Mouse (Mus musculus): ENCODE data around the gene Aatk. TPM values are rescaled to one million over a fixed set of nuclear protein-coding genes. Genes with fewer than 3 reads are reported as not detected.

Gene Aatk
- total and polyA plus RNA-seq, 3 experiments, result 0.38 TPM; not detected in 2

GRCm38 (mm10) chr11:119990658-119991337 is 56.2 kb downstream of the Aatk start:
- Histone ChIP-seq H3K27me3 (ENCODE audit: insufficient read depth, low read length) (peaks cover 39% of the 10 kb centered on the region), H3K4me3 (ENCODE audit: low read depth, low read length) (no peak overlapping the region), H3K9me3 (replicated peaks) (no peaks in the 10 kb centered on the region), H3K4me1 (ENCODE audit: insufficient read depth, low read depth, low read length) (peaks cover 6% of the 10 kb centered on the region), H3K36me3 (replicated peaks) (no peaks in the 10 kb centered on the region)
- no peak for DNase-seq (ENCODE audit: low spot score)
- ATAC-seq (ENCODE audit: extremely low read depth, insufficient number of reproducible peaks, low FRiP score, poor library complexity, severe bottlenecking), result no peak
- TF ChIP-seq GATA1 (IDR thresholded peaks at IDR 0.05; ENCODE audit: borderline replicate concordance, low read length) (no peak), POLR2AphosphoS5 (IDR thresholded peaks at IDR 0.05; ENCODE audit: insufficient replicate concordance, low read depth, low read length) (no peak), CTCF (IDR thresholded peaks at IDR 0.05; ENCODE audit: low read depth, low read length) (no peak), GATA2 (IDR thresholded peaks at IDR 0.05; ENCODE audit: borderline replicate concordance, low read depth, low read length) (no peak), TAL1 (conservative IDR thresholded peaks at IDR 0.05; ENCODE audit: low read depth, low read length) (no peak)

GRCm38 (mm10) chr11:119989115-119989564 is 57.8 kb downstream of the Aatk start:
- Histone ChIP-seq H3K9me3 (replicated peaks) (no peaks in the 10 kb centered on the region), H3K4me3 (ENCODE audit: low read depth, low read length) (no peak overlapping the region), H3K4me1 (ENCODE audit: insufficient read depth, low read depth, low read length) (peaks cover 6% of the 10 kb centered on the region), H3K27me3 (ENCODE audit: insufficient read depth, low read length) (peaks cover 41% of the 10 kb centered on the region), H3K36me3 (replicated peaks) (no peaks in the 10 kb centered on the region)
- TF ChIP-seq GATA1 (IDR thresholded peaks at IDR 0.05; ENCODE audit: borderline replicate concordance, low read length) (no peak), CTCF (IDR thresholded peaks at IDR 0.05; ENCODE audit: low read depth, low read length) (no peak), POLR2AphosphoS5 (IDR thresholded peaks at IDR 0.05; ENCODE audit: insufficient replicate concordance, low read depth, low read length) (no peak), GATA2 (IDR thresholded peaks at IDR 0.05; ENCODE audit: borderline replicate concordance, low read depth, low read length) (no peak), TAL1 (conservative IDR thresholded peaks at IDR 0.05; ENCODE audit: low read depth, low read length) (no peak)
- ATAC-seq (ENCODE audit: extremely low read depth, insufficient number of reproducible peaks, low FRiP score, poor library complexity, severe bottlenecking), result no peak
- no peak for DNase-seq (ENCODE audit: low spot score)

- no peaks in the 10 kb centered on the region for H3K36me3 ChIP-seq (replicated peaks)
- TF ChIP-seq POLR2AphosphoS5 (IDR thresholded peaks at IDR 0.05; ENCODE audit: insufficient replicate concordance, low read depth, low read length) (no peak), GATA1 (IDR thresholded peaks at IDR 0.05; ENCODE audit: borderline replicate concordance, low read length) (no peak), CTCF (IDR thresholded peaks at IDR 0.05; ENCODE audit: low read depth, low read length) (no peak), TAL1 (conservative IDR thresholded peaks at IDR 0.05; ENCODE audit: low read depth, low read length) (no peak), GATA2 (IDR thresholded peaks at IDR 0.05; ENCODE audit: borderline replicate concordance, low read depth, low read length) (no peak)
- no peak overlapping the region for H3K4me3 ChIP-seq (ENCODE audit: low read depth, low read length)
- no peaks in the 10 kb centered on the region for H3K9me3 ChIP-seq (replicated peaks)
- peaks cover 38% of the 10 kb centered on the region for H3K27me3 ChIP-seq (ENCODE audit: insufficient read depth, low read length)
- ATAC-seq (ENCODE audit: extremely low read depth, insufficient number of reproducible peaks, low FRiP score, poor library complexity, severe bottlenecking), result no peak
- H3K4me1 ChIP-seq (ENCODE audit: insufficient read depth, low read depth, low read length), result peaks cover 6% of the 10 kb centered on the region
- no peak for DNase-seq (ENCODE audit: low spot score)
Observed at GRCm38 (mm10) chr11:119988391-119988790, 58.6 kb downstream of the Aatk start.

GRCm38 (mm10) chr11:119987876-119988275 is 59.1 kb downstream of the Aatk start:
- DNase-seq (ENCODE audit: low spot score) (no peak), ATAC-seq (ENCODE audit: extremely low read depth, insufficient number of reproducible peaks, low FRiP score, poor library complexity, severe bottlenecking) (no peak)
- H3K9me3 ChIP-seq (replicated peaks), result no peaks in the 10 kb centered on the region
- TF ChIP-seq GATA1 (IDR thresholded peaks at IDR 0.05; ENCODE audit: borderline replicate concordance, low read length) (no peak), CTCF (IDR thresholded peaks at IDR 0.05; ENCODE audit: low read depth, low read length) (no peak), GATA2 (IDR thresholded peaks at IDR 0.05; ENCODE audit: borderline replicate concordance, low read depth, low read length) (no peak), TAL1 (conservative IDR thresholded peaks at IDR 0.05; ENCODE audit: low read depth, low read length) (no peak), POLR2AphosphoS5 (IDR thresholded peaks at IDR 0.05; ENCODE audit: insufficient replicate concordance, low read depth, low read length) (no peak)
- H3K4me3 ChIP-seq (ENCODE audit: low read depth, low read length), result no peak overlapping the region
- H3K36me3 ChIP-seq (replicated peaks), result no peaks in the 10 kb centered on the region
- H3K27me3 ChIP-seq (ENCODE audit: insufficient read depth, low read length), result peaks cover 37% of the 10 kb centered on the region
- peaks cover 6% of the 10 kb centered on the region for H3K4me1 ChIP-seq (ENCODE audit: insufficient read depth, low read depth, low read length)

GRCm38 (mm10) chr11:119986751-119987425 is 60.1 kb downstream of the Aatk start:
- Histone ChIP-seq H3K9me3 (replicated peaks) (no peaks in the 10 kb centered on the region), H3K27me3 (ENCODE audit: insufficient read depth, low read length) (peaks cover 36% of the 10 kb centered on the region), H3K4me1 (ENCODE audit: insufficient read depth, low read depth, low read length) (peaks cover 6% of the 10 kb centered on the region), H3K4me3 (ENCODE audit: low read depth, low read length) (no peak overlapping the region), H3K36me3 (replicated peaks) (no peaks in the 10 kb centered on the region)
- ATAC-seq (ENCODE audit: extremely low read depth, insufficient number of reproducible peaks, low FRiP score, poor library complexity, severe bottlenecking) (no peak), DNase-seq (ENCODE audit: low spot score) (no peak)
- TF ChIP-seq CTCF (IDR thresholded peaks at IDR 0.05; ENCODE audit: low read depth, low read length), result no peak

GRCm38 (mm10) chr11:119983151-119983550 is 63.8 kb downstream of the Aatk start:
- DNase-seq (ENCODE audit: low spot score), result no peak
- Histone ChIP-seq H3K36me3 (replicated peaks) (no peaks in the 10 kb centered on the region), H3K4me1 (ENCODE audit: insufficient read depth, low read depth, low read length) (peaks cover 4% of the 10 kb centered on the region; the same call in 1 of the 2 replicates)

More at GRCm38 (mm10) chr11:119983151-119983550, 63.8 kb downstream of the Aatk start:
- TF ChIP-seq GATA2 (IDR thresholded peaks at IDR 0.05; ENCODE audit: borderline replicate concordance, low read depth, low read length), result no peak
- no peak for TF ChIP-seq GATA1 (IDR thresholded peaks at IDR 0.05; ENCODE audit: borderline replicate concordance, low read length)
- no peak for TF ChIP-seq POLR2AphosphoS5 (IDR thresholded peaks at IDR 0.05; ENCODE audit: insufficient replicate concordance, low read depth, low read length)
- no peak for ATAC-seq (ENCODE audit: extremely low read depth, insufficient number of reproducible peaks, low FRiP score, poor library complexity, severe bottlenecking)
- H3K9me3 ChIP-seq (replicated peaks), result no peaks in the 10 kb centered on the region
- H3K27me3 ChIP-seq (ENCODE audit: insufficient read depth, low read length), result peaks cover 20% of the 10 kb centered on the region
- no peak overlapping the region for H3K4me3 ChIP-seq (ENCODE audit: low read depth, low read length)

Data from G1E (cell line).